8 mouse cellular contexts compared by ENCODE assay signal in genomic region chr3:85186661-85187076, GRCm38 (mm10).
DNase-seq lines count a peak whose midpoint lies in the region; ATAC-seq lines count a peak whose summit lies in the region.

No protein-coding gene starts in this region.

- peaks cover 14% of the 10 kb centered on the region for H3K4me1 ChIP-seq in intestine, embryonic 14.5 days (replicated peaks; ENCODE audit: control insufficient read depth, insufficient read depth, low read length)
- peaks cover 17% of the 10 kb centered on the region for H3K4me1 ChIP-seq in intestine, embryonic 16.5 days (ENCODE audit: control insufficient read depth, insufficient read depth, low read length)
- H3K4me1 ChIP-seq in embryonic facial prominence, embryonic 11.5 days (ENCODE audit: control insufficient read depth, insufficient read depth, low read length) = no peaks in the 10 kb centered on the region; the same call in 1 of the 2 replicates
- H3K4me1 ChIP-seq in hindbrain, embryonic 11.5 days (replicated peaks; ENCODE audit: control insufficient read depth, insufficient read depth, low read length) = peaks cover 5% of the 10 kb centered on the region

- ATAC-seq in intestine, embryonic 14.5 days (replicated peaks; ENCODE audit: low FRiP score, low TSS enrichment, low read depth) = no peak
- ATAC-seq in intestine, embryonic 16.5 days = no peak
- no peak for ATAC-seq in embryonic facial prominence, embryonic 11.5 days (replicated peaks; ENCODE audit: insufficient number of reproducible peaks, low FRiP score, low TSS enrichment, low read depth)
- ATAC-seq in hindbrain, embryonic 11.5 days (ENCODE audit: low FRiP score) = no peak

- H3K36me3 ChIP-seq in intestine, embryonic 14.5 days (ENCODE audit: control insufficient read depth, insufficient read depth, low read length) = no peaks in the 10 kb centered on the region
- H3K36me3 ChIP-seq in intestine, embryonic 16.5 days (ENCODE audit: control insufficient read depth, insufficient read depth, low read length) = no peaks in the 10 kb centered on the region
- H3K36me3 ChIP-seq in embryonic facial prominence, embryonic 11.5 days (replicated peaks; ENCODE audit: control insufficient read depth, insufficient read depth, low read depth, low read length) = no peaks in the 10 kb centered on the region
- no peaks in the 10 kb centered on the region for H3K36me3 ChIP-seq in hindbrain, embryonic 11.5 days (ENCODE audit: control insufficient read depth, insufficient read depth, low read length)

- intact Hi-C loops in left cerebral cortex, postnatal 36 days (cut with DNase I) = loop anchor here (5.0 to 10.0 kb wide), 3 partner anchors 128 to 232 kb away; no protein-coding TSS in a partner anchor

- no peak overlapping the region for H3K4me3 ChIP-seq in intestine, embryonic 14.5 days (ENCODE audit: low read depth, low read length)
- H3K4me3 ChIP-seq in intestine, embryonic 16.5 days (ENCODE audit: low read length) = no peak overlapping the region
- no peak overlapping the region for H3K4me3 ChIP-seq in embryonic facial prominence, embryonic 11.5 days (ENCODE audit: low read depth, low read length)
- H3K4me3 ChIP-seq in hindbrain, embryonic 11.5 days (ENCODE audit: low read depth, low read length) = no peak overlapping the region

- H3K27ac ChIP-seq in intestine, embryonic 14.5 days (ENCODE audit: low read depth) = no peak overlapping the region
- no peak overlapping the region for H3K27ac ChIP-seq in intestine, embryonic 16.5 days (ENCODE audit: low read length)
- H3K27ac ChIP-seq in embryonic facial prominence, embryonic 11.5 days (replicated peaks; ENCODE audit: low read depth, low read length) = no peak overlapping the region
- H3K27ac ChIP-seq in hindbrain, embryonic 11.5 days (ENCODE audit: low read depth, low read length) = no peak overlapping the region

- no peak overlapping the region for H3K9ac ChIP-seq in intestine, embryonic 14.5 days (ENCODE audit: low read length)
- H3K9ac ChIP-seq in intestine, embryonic 16.5 days (ENCODE audit: low read depth, low read length) = no peak overlapping the region
- H3K9ac ChIP-seq in embryonic facial prominence, embryonic 11.5 days (replicated peaks; ENCODE audit: low read length) = no peak overlapping the region
- no peak overlapping the region for H3K9ac ChIP-seq in hindbrain, embryonic 11.5 days (ENCODE audit: low read depth, low read length)

- H3K4me2 ChIP-seq in intestine, embryonic 14.5 days (ENCODE audit: low read length) = peak overlapping the region; percentile 7; the same call in 1 of the 2 replicates
- no peak overlapping the region for H3K4me2 ChIP-seq in intestine, embryonic 16.5 days (ENCODE audit: low read depth, low read length)
- no peak overlapping the region for H3K4me2 ChIP-seq in embryonic facial prominence, embryonic 11.5 days (ENCODE audit: low read depth, low read length)
- no peak overlapping the region for H3K4me2 ChIP-seq in hindbrain, embryonic 11.5 days (replicated peaks; ENCODE audit: low read depth, low read length)

- no peak for DNase-seq in intestine, embryonic 14.5 days (ENCODE audit: low spot score)
- DNase-seq in embryonic facial prominence, embryonic 11.5 days (ENCODE audit: low spot score) = peak; percentile 40
- DNase-seq in hindbrain, embryonic 11.5 days (ENCODE audit: low spot score) = peak; percentile 17
- peak; percentile 57 to 70 for DNase-seq in left cerebral cortex, postnatal 36 days (ENCODE audit: low spot score in 2 of 2)
- peak; percentile 16 for DNase-seq in ovary, adult 18-20 months (ENCODE audit: low spot score)
- no peak for DNase-seq in thymus, adult 18-20 months
- no peak for DNase-seq in adipocyte (ENCODE audit: low spot score)

- WGBS in intestine, embryonic 14.5 days = 52% methylated on average over 19 of the region's 19 CpGs
- 53% methylated on average over 19 of the region's 19 CpGs for WGBS in intestine, embryonic 16.5 days
- 52% methylated on average over 19 of the region's 19 CpGs for WGBS in embryonic facial prominence, embryonic 11.5 days
- WGBS in hindbrain, embryonic 11.5 days = 60% methylated on average over 19 of the region's 19 CpGs

- H3K27me3 ChIP-seq in intestine, embryonic 14.5 days (replicated peaks; ENCODE audit: control insufficient read depth, insufficient read depth, low read length) = no peaks in the 10 kb centered on the region
- H3K27me3 ChIP-seq in intestine, embryonic 16.5 days (replicated peaks; ENCODE audit: control insufficient read depth, insufficient read depth, low read length) = no peaks in the 10 kb centered on the region
- no peaks in the 10 kb centered on the region for H3K27me3 ChIP-seq in embryonic facial prominence, embryonic 11.5 days (ENCODE audit: control insufficient read depth, insufficient read depth, low read length)
- no peaks in the 10 kb centered on the region for H3K27me3 ChIP-seq in hindbrain, embryonic 11.5 days (ENCODE audit: control insufficient read depth, insufficient read depth, low read length)

- H3K9me3 ChIP-seq in intestine, embryonic 14.5 days (ENCODE audit: control insufficient read depth, low read length) = no peaks in the 10 kb centered on the region
- no peaks in the 10 kb centered on the region for H3K9me3 ChIP-seq in intestine, embryonic 16.5 days (ENCODE audit: control insufficient read depth, low read length)
- no peaks in the 10 kb centered on the region for H3K9me3 ChIP-seq in embryonic facial prominence, embryonic 11.5 days (replicated peaks; ENCODE audit: control insufficient read depth, low read length)
- no peaks in the 10 kb centered on the region for H3K9me3 ChIP-seq in hindbrain, embryonic 11.5 days (ENCODE audit: control insufficient read depth, low read length)

Comparison
In these comparisons a context has a peak if more than half of its experiments do, and no peak if none do; other contexts are left out.
1. DNase-seq: peak in embryonic facial prominence, embryonic 11.5 days (single experiment), hindbrain, embryonic 11.5 days (single experiment), left cerebral cortex, postnatal 36 days (2 of 2) and ovary, adult 18-20 months (single experiment); none in intestine, embryonic 14.5 days (single experiment), thymus, adult 18-20 months (0 of 2) and adipocyte (single experiment).